Mouse (Mus musculus): ENCODE data around the gene Mrpl10. TPM values are rescaled to one million over a fixed set of nuclear protein-coding genes. Genes with fewer than 3 reads are reported as not detected.

Gene Mrpl10
- polyA plus RNA-seq, 1 experiment from 2014 or later = 66.9 TPM

GRCm38 (mm10) chr11:97078751-97079150 lies 37.4 kb downstream of the Mrpl10 start:
- no peak overlapping the region for H3K9ac ChIP-seq (ENCODE audit: low read depth, low read length)
- peaks cover 3% of the 10 kb centered on the region; the same call in 1 of the 2 replicates for H3K4me1 ChIP-seq (ENCODE audit: control insufficient read depth, insufficient read depth, low read depth, low read length)
- H3K9me3 ChIP-seq (ENCODE audit: control insufficient read depth, low read length) = no peaks in the 10 kb centered on the region
- H3K4me3 ChIP-seq (ENCODE audit: low read length) = no peak overlapping the region
- H3K27me3 ChIP-seq (replicated peaks; ENCODE audit: control insufficient read depth, insufficient read depth, low read length) = no peaks in the 10 kb centered on the region
- 64% methylated on average over 4 of the region's 4 CpGs for WGBS
- H3K36me3 ChIP-seq (ENCODE audit: control insufficient read depth, insufficient read depth, low read length) = no peaks in the 10 kb centered on the region
- no peak overlapping the region for H3K4me2 ChIP-seq (ENCODE audit: low read length)
- ATAC-seq = no peak
- H3K27ac ChIP-seq (ENCODE audit: low read depth, low read length) = no peak overlapping the region

- no peak for ATAC-seq
- H3K4me2 ChIP-seq (ENCODE audit: low read length) = no peak overlapping the region
- no peaks in the 10 kb centered on the region for H3K9me3 ChIP-seq (ENCODE audit: control insufficient read depth, low read length)
- no peak overlapping the region for H3K9ac ChIP-seq (ENCODE audit: low read depth, low read length)
- H3K27me3 ChIP-seq (replicated peaks; ENCODE audit: control insufficient read depth, insufficient read depth, low read length) = no peaks in the 10 kb centered on the region
- 35% methylated on average over 9 of the region's 9 CpGs for WGBS
- H3K27ac ChIP-seq (ENCODE audit: low read depth, low read length) = no peak overlapping the region
- no peaks in the 10 kb centered on the region for H3K36me3 ChIP-seq (ENCODE audit: control insufficient read depth, insufficient read depth, low read length)
- peaks cover 5% of the 10 kb centered on the region; the same call in 1 of the 2 replicates for H3K4me1 ChIP-seq (ENCODE audit: control insufficient read depth, insufficient read depth, low read depth, low read length)
- H3K4me3 ChIP-seq (ENCODE audit: low read length) = no peak overlapping the region
Observed at GRCm38 (mm10) chr11:97080291-97080690, 38.9 kb downstream of the Mrpl10 start.

GRCm38 (mm10) chr11:97082977-97083376 lies 41.6 kb downstream of the Mrpl10 start:
- Histone ChIP-seq H3K36me3 (ENCODE audit: control insufficient read depth, insufficient read depth, low read length) (no peaks in the 10 kb centered on the region), H3K4me3 (ENCODE audit: low read length) (no peak overlapping the region), H3K4me2 (ENCODE audit: low read length) (no peak overlapping the region), H3K9ac (ENCODE audit: low read depth, low read length) (no peak overlapping the region), H3K4me1 (ENCODE audit: control insufficient read depth, insufficient read depth, low read depth, low read length) (peaks cover 5% of the 10 kb centered on the region; the same call in 1 of the 2 replicates), H3K9me3 (ENCODE audit: control insufficient read depth, low read length) (no peaks in the 10 kb centered on the region), H3K27me3 (replicated peaks; ENCODE audit: control insufficient read depth, insufficient read depth, low read length) (no peaks in the 10 kb centered on the region), H3K27ac (ENCODE audit: low read depth, low read length) (no peak overlapping the region)
- 41% methylated on average over 11 of the region's 11 CpGs for WGBS
- no peak for ATAC-seq

- WGBS = 40% methylated on average over 22 of the region's 22 CpGs
Observed at GRCm38 (mm10) chr11:97083401-97084140, 42.2 kb downstream of the Mrpl10 start.

GRCm38 (mm10) chr11:97084821-97085505 lies 43.6 kb downstream of the Mrpl10 start:
- Histone ChIP-seq H3K9me3 (ENCODE audit: control insufficient read depth, low read length) (peaks cover 6% of the 10 kb centered on the region), H3K4me2 (ENCODE audit: low read length) (no peak overlapping the region), H3K4me3 (ENCODE audit: low read length) (no peak overlapping the region), H3K4me1 (ENCODE audit: control insufficient read depth, insufficient read depth, low read depth, low read length) (peaks cover 5% of the 10 kb centered on the region; the same call in 1 of the 2 replicates), H3K36me3 (ENCODE audit: control insufficient read depth, insufficient read depth, low read length) (no peaks in the 10 kb centered on the region), H3K27ac (ENCODE audit: low read depth, low read length) (no peak overlapping the region), H3K9ac (ENCODE audit: low read depth, low read length) (no peak overlapping the region), H3K27me3 (replicated peaks; ENCODE audit: control insufficient read depth, insufficient read depth, low read length) (no peaks in the 10 kb centered on the region)
- WGBS = 87% methylated on average over 15 of the region's 15 CpGs
- no peak for ATAC-seq

More at GRCm38 (mm10) chr11:97083401-97084140, 42.2 kb downstream of the Mrpl10 start:
- H3K4me2 ChIP-seq (ENCODE audit: low read length) = peak overlapping the region; percentile 10
- no peak for ATAC-seq
- peaks cover 5% of the 10 kb centered on the region; the same call in 1 of the 2 replicates for H3K4me1 ChIP-seq (ENCODE audit: control insufficient read depth, insufficient read depth, low read depth, low read length)
- no peak overlapping the region for H3K27ac ChIP-seq (ENCODE audit: low read depth, low read length)
- H3K9me3 ChIP-seq (ENCODE audit: control insufficient read depth, low read length) = peaks cover 2% of the 10 kb centered on the region; the same call in 1 of the 2 replicates
- H3K4me3 ChIP-seq (ENCODE audit: low read length) = no peak overlapping the region
- H3K9ac ChIP-seq (ENCODE audit: low read depth, low read length) = peak overlapping the region; percentile 23; the same call in 1 of the 2 replicates
- H3K36me3 ChIP-seq (ENCODE audit: control insufficient read depth, insufficient read depth, low read length) = no peaks in the 10 kb centered on the region
- no peaks in the 10 kb centered on the region for H3K27me3 ChIP-seq (replicated peaks; ENCODE audit: control insufficient read depth, insufficient read depth, low read length)

- Histone ChIP-seq H3K27ac (ENCODE audit: low read depth, low read length) (no peak overlapping the region), H3K4me3 (ENCODE audit: low read length) (no peak overlapping the region), H3K27me3 (replicated peaks; ENCODE audit: control insufficient read depth, insufficient read depth, low read length) (no peaks in the 10 kb centered on the region), H3K36me3 (ENCODE audit: control insufficient read depth, insufficient read depth, low read length) (no peaks in the 10 kb centered on the region), H3K9ac (ENCODE audit: low read depth, low read length) (no peak overlapping the region), H3K9me3 (ENCODE audit: control insufficient read depth, low read length) (peaks cover 6% of the 10 kb centered on the region), H3K4me2 (ENCODE audit: low read length) (no peak overlapping the region), H3K4me1 (ENCODE audit: control insufficient read depth, insufficient read depth, low read depth, low read length) (peaks cover 5% of the 10 kb centered on the region; the same call in 1 of the 2 replicates)
- WGBS = 71% methylated on average over 6 of the region's 6 CpGs
- no peak for ATAC-seq
Observed at GRCm38 (mm10) chr11:97086365-97086764, 45.0 kb downstream of the Mrpl10 start.

- Histone ChIP-seq H3K4me2 (ENCODE audit: low read length) (no peak overlapping the region), H3K36me3 (ENCODE audit: control insufficient read depth, insufficient read depth, low read length) (no peaks in the 10 kb centered on the region), H3K9me3 (ENCODE audit: control insufficient read depth, low read length) (no peaks in the 10 kb centered on the region), H3K27ac (ENCODE audit: low read depth, low read length) (no peak overlapping the region), H3K9ac (ENCODE audit: low read depth, low read length) (no peak overlapping the region), H3K4me1 (ENCODE audit: control insufficient read depth, insufficient read depth, low read depth, low read length) (no peaks in the 10 kb centered on the region), H3K4me3 (ENCODE audit: low read length) (no peak overlapping the region), H3K27me3 (replicated peaks; ENCODE audit: control insufficient read depth, insufficient read depth, low read length) (peaks cover 3% of the 10 kb centered on the region; the same call in 1 of the 2 replicates)
- no peak for ATAC-seq
- 76% methylated on average over 2 of the region's 2 CpGs for WGBS
Observed at GRCm38 (mm10) chr11:97094600-97094999, 53.2 kb downstream of the Mrpl10 start.

GRCm38 (mm10) chr11:97098791-97099190 lies 57.4 kb downstream of the Mrpl10 start:
- 27% methylated on average over 18 of the region's 18 CpGs for WGBS
- no peaks in the 10 kb centered on the region for H3K9me3 ChIP-seq (ENCODE audit: control insufficient read depth, low read length)
- H3K36me3 ChIP-seq (ENCODE audit: control insufficient read depth, insufficient read depth, low read length) = no peaks in the 10 kb centered on the region
- ATAC-seq = no peak
- no peak overlapping the region for H3K4me2 ChIP-seq (ENCODE audit: low read length)
- peaks cover 8% of the 10 kb centered on the region; the same call in 1 of the 2 replicates for H3K27me3 ChIP-seq (replicated peaks; ENCODE audit: control insufficient read depth, insufficient read depth, low read length)
- H3K9ac ChIP-seq (ENCODE audit: low read depth, low read length) = no peak overlapping the region
- no peaks in the 10 kb centered on the region for H3K4me1 ChIP-seq (ENCODE audit: control insufficient read depth, insufficient read depth, low read depth, low read length)
- H3K4me3 ChIP-seq (ENCODE audit: low read length) = no peak overlapping the region
- no peak overlapping the region for H3K27ac ChIP-seq (ENCODE audit: low read depth, low read length)

Data from hindbrain, embryonic 16.5 days (tissue).